Mouse (Mus musculus): ENCODE measurements around the gene Spns3. TPM values are rescaled to one million over a fixed set of nuclear protein-coding genes. Genes with fewer than 3 reads are reported as not detected.

Gene Spns3
- polyA plus RNA-seq, 1 experiment from 2014 or later: 0.99 TPM

- Histone ChIP-seq H3K9ac (ENCODE audit: low read depth, low read length) (no peak overlapping the region), H3K36me3 (ENCODE audit: insufficient read depth, low read length) (no peaks in the 10 kb centered on the region), H3K4me3 (replicated peaks; ENCODE audit: low read depth, low read length) (no peak overlapping the region), H3K27ac (peak overlapping the region; percentile 56; the same call in 1 of the 2 replicates), H3K4me1 (replicated peaks; ENCODE audit: insufficient read depth, low read length) (peaks cover 3% of the 10 kb centered on the region; the same call in 1 of the 2 replicates), H3K4me2 (ENCODE audit: low read length) (0 out of 2 replicates have a peak overlapping the region, but pooled peaks have one; percentile 9), H3K27me3 (ENCODE audit: insufficient read depth, low read length) (no peaks in the 10 kb centered on the region), H3K9me3 (replicated peaks; ENCODE audit: low read length) (no peaks in the 10 kb centered on the region)
- ATAC-seq (replicated peaks; ENCODE audit: low FRiP score, low read depth) (no peak; the same call in 1 of the 2 replicates), DNase-seq (ENCODE audit: low spot score) (peak; percentile 74)
- 58% methylated on average over 12 of the region's 12 CpGs for WGBS
- TF ChIP-seq CTCF (IDR thresholded peaks at IDR 0.05; ENCODE audit: low read depth): no peak
Measured at GRCm38 (mm10) chr11:72457995-72458496, 92.3 kb downstream of the Spns3 start.

GRCm38 (mm10) chr11:72455694-72456093 is 94.6 kb downstream of the Spns3 start:
- H3K9ac ChIP-seq (ENCODE audit: low read depth, low read length): no peak overlapping the region
- H3K4me1 ChIP-seq (replicated peaks; ENCODE audit: insufficient read depth, low read length): no peaks in the 10 kb centered on the region
- DNase-seq (ENCODE audit: low spot score): no peak
- ATAC-seq (replicated peaks; ENCODE audit: low FRiP score, low read depth): no peak
- H3K27me3 ChIP-seq (ENCODE audit: insufficient read depth, low read length): no peaks in the 10 kb centered on the region
- peaks cover 21% of the 10 kb centered on the region for H3K36me3 ChIP-seq (ENCODE audit: insufficient read depth, low read length)
- no peak for TF ChIP-seq CTCF (IDR thresholded peaks at IDR 0.05; ENCODE audit: low read depth)
- H3K27ac ChIP-seq: no peak overlapping the region
- no peaks in the 10 kb centered on the region for H3K9me3 ChIP-seq (replicated peaks; ENCODE audit: low read length)
- WGBS: 71% methylated on average over 5 of the region's 5 CpGs
- no peak overlapping the region for H3K4me3 ChIP-seq (replicated peaks; ENCODE audit: low read depth, low read length)
- no peak overlapping the region for H3K4me2 ChIP-seq (ENCODE audit: low read length)

GRCm38 (mm10) chr11:72453105-72453953 is 97.0 kb downstream of the Spns3 start:
- no peak for TF ChIP-seq CTCF (IDR thresholded peaks at IDR 0.05; ENCODE audit: low read depth)
- Histone ChIP-seq H3K27ac (no peak overlapping the region), H3K9ac (ENCODE audit: low read depth, low read length) (no peak overlapping the region), H3K4me3 (replicated peaks; ENCODE audit: low read depth, low read length) (no peak overlapping the region), H3K9me3 (replicated peaks; ENCODE audit: low read length) (no peaks in the 10 kb centered on the region), H3K4me1 (replicated peaks; ENCODE audit: insufficient read depth, low read length) (no peaks in the 10 kb centered on the region), H3K36me3 (ENCODE audit: insufficient read depth, low read length) (peaks cover 41% of the 10 kb centered on the region), H3K27me3 (ENCODE audit: insufficient read depth, low read length) (no peaks in the 10 kb centered on the region), H3K4me2 (ENCODE audit: low read length) (no peak overlapping the region)
- DNase-seq (ENCODE audit: low spot score) (no peak), ATAC-seq (replicated peaks; ENCODE audit: low FRiP score, low read depth) (no peak)
- WGBS: 45% methylated on average over 15 of the region's 15 CpGs

GRCm38 (mm10) chr11:72452140-72452665 is 98.1 kb downstream of the Spns3 start:
- H3K36me3 ChIP-seq (ENCODE audit: insufficient read depth, low read length): peaks cover 52% of the 10 kb centered on the region
- no peak overlapping the region for H3K27ac ChIP-seq
- no peak for ATAC-seq (replicated peaks; ENCODE audit: low FRiP score, low read depth)
- no peaks in the 10 kb centered on the region for H3K9me3 ChIP-seq (replicated peaks; ENCODE audit: low read length)
- DNase-seq (ENCODE audit: low spot score): no peak
- no peak overlapping the region for H3K4me3 ChIP-seq (replicated peaks; ENCODE audit: low read depth, low read length)
- 91% methylated on average over 3 of the region's 3 CpGs for WGBS
- no peak overlapping the region for H3K9ac ChIP-seq (ENCODE audit: low read depth, low read length)
- no peak overlapping the region for H3K4me2 ChIP-seq (ENCODE audit: low read length)
- no peaks in the 10 kb centered on the region for H3K4me1 ChIP-seq (replicated peaks; ENCODE audit: insufficient read depth, low read length)
- no peaks in the 10 kb centered on the region for H3K27me3 ChIP-seq (ENCODE audit: insufficient read depth, low read length)
- no peak for TF ChIP-seq CTCF (IDR thresholded peaks at IDR 0.05; ENCODE audit: low read depth)

- WGBS: 87% methylated on average over 8 of the region's 8 CpGs
- Histone ChIP-seq H3K9me3 (replicated peaks; ENCODE audit: low read length) (no peaks in the 10 kb centered on the region), H3K4me3 (replicated peaks; ENCODE audit: low read depth, low read length) (no peak overlapping the region), H3K4me2 (ENCODE audit: low read length) (no peak overlapping the region), H3K27ac (no peak overlapping the region), H3K27me3 (ENCODE audit: insufficient read depth, low read length) (no peaks in the 10 kb centered on the region), H3K4me1 (replicated peaks; ENCODE audit: insufficient read depth, low read length) (no peaks in the 10 kb centered on the region), H3K9ac (ENCODE audit: low read depth, low read length) (no peak overlapping the region), H3K36me3 (ENCODE audit: insufficient read depth, low read length) (peaks cover 95% of the 10 kb centered on the region)
- TF ChIP-seq CTCF (IDR thresholded peaks at IDR 0.05; ENCODE audit: low read depth): peak; percentile 50; the same call in 1 of the 2 replicates
- DNase-seq (ENCODE audit: low spot score): no peak
- ATAC-seq (replicated peaks; ENCODE audit: low FRiP score, low read depth): no peak
Measured at GRCm38 (mm10) chr11:72447475-72447874, 102.8 kb downstream of the Spns3 start.

GRCm38 (mm10) chr11:72446311-72447105 is 103.8 kb downstream of the Spns3 start:
- Histone ChIP-seq H3K4me1 (replicated peaks; ENCODE audit: insufficient read depth, low read length) (peaks cover 7% of the 10 kb centered on the region; the same call in 1 of the 2 replicates), H3K4me3 (replicated peaks; ENCODE audit: low read depth, low read length) (no peak overlapping the region), H3K9ac (ENCODE audit: low read depth, low read length) (no peak overlapping the region), H3K36me3 (ENCODE audit: insufficient read depth, low read length) (peaks cover 86% of the 10 kb centered on the region), H3K27ac (no peak overlapping the region), H3K9me3 (replicated peaks; ENCODE audit: low read length) (no peaks in the 10 kb centered on the region), H3K27me3 (ENCODE audit: insufficient read depth, low read length) (no peaks in the 10 kb centered on the region), H3K4me2 (ENCODE audit: low read length) (no peak overlapping the region)
- WGBS: 94% methylated on average over 6 of the region's 6 CpGs
- ATAC-seq (replicated peaks; ENCODE audit: low FRiP score, low read depth): no peak
- TF ChIP-seq CTCF (IDR thresholded peaks at IDR 0.05; ENCODE audit: low read depth): peak; percentile 79
- peak; percentile 68 for DNase-seq (ENCODE audit: low spot score)

Other genes starting within 250 kb of the Spns3 start
- 25.0 and 28.3 TPM in 2 replicates for gene Xaf1, start 248.9 kb downstream of the Spns3 start, polyA plus RNA-seq (2015; fragmentation: Nextera tagmentation; extraction: Ambion mirVana)
- gene Fbxo39, start 236.1 kb downstream of the Spns3 start, polyA plus RNA-seq (2015; fragmentation: Nextera tagmentation; extraction: Ambion mirVana): not detected in 2 replicates
- gene Tekt1, start 188.1 kb downstream of the Spns3 start, polyA plus RNA-seq (2015; fragmentation: Nextera tagmentation; extraction: Ambion mirVana): 4.6 and 5.1 TPM in 2 replicates
- 112 and 129 TPM in 2 replicates for gene Smtnl2, start 138.8 kb downstream of the Spns3 start, polyA plus RNA-seq (2015; fragmentation: Nextera tagmentation; extraction: Ambion mirVana)
- gene Ggt6, start 115.0 kb downstream of the Spns3 start, polyA plus RNA-seq (2015; fragmentation: Nextera tagmentation; extraction: Ambion mirVana): 3.3 and 3.8 TPM in 2 replicates
- 107 and 109 TPM in 2 replicates for gene Mybbp1a, start 109.2 kb downstream of the Spns3 start, polyA plus RNA-seq (2015; fragmentation: Nextera tagmentation; extraction: Ambion mirVana)
- 6.3 and 7.4 TPM in 2 replicates for gene Spns2, start 60.6 kb downstream of the Spns3 start, polyA plus RNA-seq (2015; fragmentation: Nextera tagmentation; extraction: Ambion mirVana)
- 61.2 and 63.4 TPM in 2 replicates for gene Ube2g1, start 56.8 kb upstream of the Spns3 start, polyA plus RNA-seq (2015; fragmentation: Nextera tagmentation; extraction: Ambion mirVana)
- gene Ankfy1, start 139.5 kb upstream of the Spns3 start, polyA plus RNA-seq (2015; fragmentation: Nextera tagmentation; extraction: Ambion mirVana): 11.8 and 12.6 TPM in 2 replicates
- gene Cyb5d2, start 245.6 kb upstream of the Spns3 start, polyA plus RNA-seq (2015; fragmentation: Nextera tagmentation; extraction: Ambion mirVana): 7.2 and 7.3 TPM in 2 replicates
- 6.9 and 7.1 TPM in 2 replicates for gene Zzef1, start 245.7 kb upstream of the Spns3 start, polyA plus RNA-seq (2015; fragmentation: Nextera tagmentation; extraction: Ambion mirVana)

All from kidney, postnatal 0 days (tissue).